Mouse (Mus musculus) kidney, adult 2 months (tissue): ENCODE results near the gene Rpl13a. TPM values are rescaled to one million over a fixed set of nuclear protein-coding genes. Genes with fewer than 3 reads are reported as not detected.
"Not testable (repeated sequence)": the region's sequence is repeated elsewhere in the genome, so short reads cannot be mapped to it uniquely, and the experiment has no call there.

Source experiments
- DNase-seq: peaks from one replicate; pipeline ENCODE4 v3.0.0; 2021
- H3K27ac ChIP-seq: fragments of 200-500 bp; 2 replicates; pipeline ENCODE4 v1.5.1; 2012; ENCODE audit warnings: low read depth, low read length, control low read depth, inconsistent platforms; ENCODE audit not compliant: insufficient read depth
- H3K27me3 ChIP-seq: fragments of 200-500 bp; replicated peaks from 2 replicates; pipeline ENCODE4 v1.6.1; 2012; ENCODE audit warnings: mild to moderate bottlenecking, moderate library complexity, low read length, inconsistent platforms; ENCODE audit not compliant: control insufficient read depth, insufficient read depth
- H3K36me3 ChIP-seq: fragments of 200-500 bp; 2 replicates; pipeline ENCODE4 v1.6.1; 2012; ENCODE audit warnings: mild to moderate bottlenecking, moderate library complexity, low read length, inconsistent platforms; ENCODE audit not compliant: control insufficient read depth, insufficient read depth
- H3K4me1 ChIP-seq: fragments of 200-500 bp; 2 replicates; pipeline ENCODE4 v1.6.1; 2011; ENCODE audit warnings: low read length; ENCODE audit not compliant: control insufficient read depth, insufficient read depth
- H3K4me3 ChIP-seq: fragments of 200-500 bp; 2 replicates; pipeline ENCODE4 v1.5.1; 2011; ENCODE audit warnings: mild to moderate bottlenecking, low read depth, low read length, control low read depth; ENCODE audit not compliant: insufficient read depth
- CTCF ChIP-seq: fragments of 200-500 bp; conservative IDR thresholded peaks from 2 replicates; pipeline ENCODE4 v1.5.1; 2011; ENCODE audit warnings: low read depth, mild to moderate bottlenecking, control low read depth, low read length, moderate library complexity, mixed read lengths; ENCODE audit not compliant: insufficient read depth, insufficient read length
- POLR2A ChIP-seq: fragments of 200-500 bp; IDR thresholded peaks from one replicate; pipeline ENCODE4 v1.6.1; 2011; ENCODE audit warnings: low read depth, low read length, control low read depth
- WGBS: fragments of 180-500 bp; shearing (Covaris S2); methylation state at CpG from one replicate; pipeline ENCODE4 v1.1.7; 2018; 5-methylcytosine and 5-hydroxymethylcytosine counted together
- polyA plus RNA-seq: library from polyadenylated mRNA; depleted of rRNA; stranded (reverse); fragments of >200 nt; gene quantifications from 2 replicates; pipeline ENCODE4 v1.2.3, GENCODE M21; 2012

The Rpl13a gene
- polyA plus RNA-seq, 1 experiment: 1,360 TPM

- H3K36me3 ChIP-seq: no peaks in the 10 kb centered on the region
- peak overlapping the region; percentile 96 for H3K27ac ChIP-seq
- no peak for TF ChIP-seq POLR2A
- TF ChIP-seq CTCF: peak; percentile 8; the same call in 1 of the 2 replicates
- DNase-seq: peak; percentile 75
- peaks cover 23% of the 10 kb centered on the region for H3K4me1 ChIP-seq
- H3K4me3 ChIP-seq: peak overlapping the region; percentile 73
- H3K27me3 ChIP-seq: no peaks in the 10 kb centered on the region
- 11% methylated on average over 9 of the region's 9 CpGs for WGBS
Measured at GRCm38 (mm10) chr7:45102940-45103585, 25.5 kb downstream of the Rpl13a start.

DNA sequence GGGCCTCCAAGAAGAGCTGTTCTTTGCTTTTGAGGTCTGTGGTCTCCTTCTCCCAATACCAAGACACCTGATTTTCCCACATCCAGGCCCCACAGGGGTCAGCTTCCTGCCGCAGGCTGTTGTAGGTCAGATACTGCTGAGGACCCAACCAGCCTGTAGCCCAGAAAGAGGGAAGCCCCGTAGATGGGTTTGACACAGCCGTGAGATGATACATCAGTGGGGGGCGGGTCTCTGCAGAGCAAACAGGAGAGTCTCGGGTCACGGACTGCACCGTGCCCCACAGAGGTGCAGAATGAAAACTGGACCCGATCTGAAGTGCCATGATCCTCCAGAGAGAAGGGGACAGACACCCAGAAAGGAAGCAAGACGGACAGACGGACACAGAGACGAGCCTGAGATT is 26.1 kb downstream of the Rpl13a start:
- no peak for TF ChIP-seq POLR2A
- TF ChIP-seq CTCF: no peak
- H3K27me3 ChIP-seq: no peaks in the 10 kb centered on the region
- 42% methylated on average over 11 of the region's 11 CpGs for WGBS

GRCm38 (mm10) chr7:45100046-45100445 is 28.5 kb downstream of the Rpl13a start:
- no peak for DNase-seq
- Histone ChIP-seq H3K27ac (no peak overlapping the region), H3K36me3 (no peaks in the 10 kb centered on the region), H3K4me1 (peaks cover 29% of the 10 kb centered on the region), H3K4me3 (no peak overlapping the region), H3K27me3 (no peaks in the 10 kb centered on the region)
- no peak for TF ChIP-seq POLR2A
- TF ChIP-seq CTCF: no peak
- 66% methylated on average over 6 of the region's 6 CpGs for WGBS

More for the DNA sequence above, 26.1 kb downstream of the Rpl13a start:
- no peak for DNase-seq
- Histone ChIP-seq H3K4me1 (peaks cover 25% of the 10 kb centered on the region), H3K27ac (peak overlapping the region; percentile 96; the same call in 1 of the 2 replicates), H3K36me3 (no peaks in the 10 kb centered on the region), H3K4me3 (peak overlapping the region; percentile 73)

DNA sequence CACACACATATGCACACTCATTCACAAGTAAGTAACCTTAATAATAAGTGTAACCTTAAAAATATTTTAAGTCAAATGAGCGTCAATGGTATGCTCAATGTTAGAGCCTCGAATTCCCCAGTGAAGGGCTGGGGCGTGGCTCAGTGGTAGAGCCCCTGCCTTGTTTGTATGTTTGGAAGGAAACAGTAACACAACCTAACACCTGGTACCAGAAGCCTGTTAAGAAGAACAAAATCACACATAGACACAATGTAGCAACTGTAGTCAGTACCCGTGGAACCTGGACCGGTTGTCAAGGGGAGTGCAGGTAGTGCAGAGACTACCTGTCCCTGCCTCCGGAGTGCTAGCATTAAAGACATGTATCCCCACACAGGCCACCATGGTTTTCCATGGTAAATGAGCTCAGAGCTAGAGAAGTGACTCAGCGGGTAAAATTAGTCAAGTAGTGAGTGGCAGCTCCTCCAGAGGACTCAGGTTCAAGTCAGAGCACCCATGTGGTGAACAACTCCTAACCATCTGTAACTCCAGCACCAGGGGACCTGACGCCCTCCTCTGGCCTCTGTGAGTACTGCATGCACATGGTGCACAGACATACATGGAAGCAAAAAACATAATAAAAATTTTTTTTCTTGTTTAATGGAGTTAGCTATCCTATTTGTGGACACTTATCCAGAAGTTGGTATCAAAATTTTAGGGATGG is 29.9 kb downstream of the Rpl13a start:
- WGBS: 88% methylated on average over 8 of the region's 8 CpGs
- H3K27ac ChIP-seq: no peak overlapping the region
- no peaks in the 10 kb centered on the region for H3K36me3 ChIP-seq
- H3K4me1 ChIP-seq: peaks cover 23% of the 10 kb centered on the region
- TF ChIP-seq CTCF (0 out of 2 replicates have a peak, but pooled peaks have one; percentile 37), POLR2A (no peak)
- H3K27me3 ChIP-seq: no peaks in the 10 kb centered on the region
- no peak overlapping the region for H3K4me3 ChIP-seq
- no peak for DNase-seq

DNA sequence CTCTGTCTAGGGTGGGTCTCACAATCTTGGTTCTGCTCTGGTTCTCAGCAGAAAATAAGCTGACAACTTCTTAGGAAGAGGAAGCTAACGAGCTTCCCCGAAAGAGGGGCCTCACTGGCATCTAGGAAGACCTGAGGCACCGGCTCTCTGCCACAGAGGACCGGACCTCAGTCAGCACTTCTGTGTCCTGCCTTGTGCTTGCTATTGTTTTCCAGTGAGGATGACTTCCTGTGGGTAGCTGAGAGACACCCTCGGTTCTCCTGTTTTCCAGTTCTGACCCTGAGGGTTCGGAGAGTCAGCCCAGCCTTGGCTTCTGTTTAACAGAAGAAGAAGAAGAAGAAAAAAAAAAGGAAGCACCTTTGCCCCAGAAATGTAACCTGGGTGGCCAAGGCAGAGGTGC is 31.1 kb downstream of the Rpl13a start:
- DNase-seq: peak; percentile 61

GRCm38 (mm10) chr7:45095965-45096364 is 32.6 kb downstream of the Rpl13a start:
- not testable (repeated sequence) for H3K4me3 ChIP-seq, H3K27me3 ChIP-seq, H3K27ac ChIP-seq, H3K36me3 ChIP-seq, DNase-seq, H3K4me1 ChIP-seq
- WGBS: 96% methylated on average over 14 of the region's 14 CpGs

More for the DNA sequence above, 31.1 kb downstream of the Rpl13a start:
- Histone ChIP-seq H3K27me3 (no peaks in the 10 kb centered on the region), H3K27ac (peak overlapping the region; percentile 56), H3K4me1 (peaks cover 17% of the 10 kb centered on the region), H3K36me3 (no peaks in the 10 kb centered on the region), H3K4me3 (no peak overlapping the region)
- TF ChIP-seq CTCF (no peak), POLR2A (no peak)
- WGBS: 25% methylated on average over 6 of the region's 6 CpGs

GRCm38 (mm10) chr7:45095367-45095766 is 33.2 kb downstream of the Rpl13a start:
- TF ChIP-seq POLR2A (no peak), CTCF (no peak)
- H3K36me3 ChIP-seq: no peaks in the 10 kb centered on the region
- no peak overlapping the region for H3K27ac ChIP-seq
- 71% methylated on average over 6 of the region's 6 CpGs for WGBS
- H3K4me1 ChIP-seq: peaks cover 9% of the 10 kb centered on the region; the same call in 1 of the 2 replicates
- no peaks in the 10 kb centered on the region for H3K27me3 ChIP-seq
- H3K4me3 ChIP-seq: no peak overlapping the region
- DNase-seq: no peak
